Mouse (Mus musculus) bone marrow, adult 2 months (tissue): ENCODE results near the gene Sgms1.

ENCODE experiments used
- CTCF ChIP-seq: fragments of 200-500 bp; IDR thresholded peaks from 2 replicates; pipeline ENCODE4 v1.5.1; 2011; ENCODE audit warnings: low read length, control low read depth; ENCODE audit not compliant: control insufficient read depth, insufficient read depth
- POLR2A ChIP-seq: fragments of 200-500 bp; IDR thresholded peaks from 2 replicates; pipeline ENCODE4 v1.6.1; 2011; ENCODE audit warnings: low read depth, mild to moderate bottlenecking, control low read depth, low read length, borderline replicate concordance; ENCODE audit not compliant: control insufficient read depth

GRCm38 (mm10) chr19:32313304-32313703, 76.2 kb downstream of the Sgms1 start:
- TF ChIP-seq CTCF (no peak), POLR2A (no peak)
